ENCODE assay signal across 11 mouse cellular contexts in genomic region chr17:4265946-4266345, GRCm38 (mm10).
DNase-seq lines count a peak whose midpoint lies in the region; ATAC-seq and TF ChIP-seq lines count a peak whose summit lies in the region.
"Had no signal": no experiment of that assay in that cellular context is flagged by ENCODE, and none has a peak within 500 bp of the region (broad histone marks: within the 10 kb centered on the region; RNA-seq: fewer than 3 reads in every experiment).

No protein-coding gene starts in this region.

- H3K9me3 ChIP-seq in lung, embryonic 16.5 days (ENCODE audit: control insufficient read depth, low read length) = no peaks in the 10 kb centered on the region
- H3K9me3 ChIP-seq in lung, postnatal 0 days (ENCODE audit: low read length) = no peaks in the 10 kb centered on the region
- H3K9me3 ChIP-seq in forebrain, embryonic 16.5 days (ENCODE audit: control insufficient read depth, low read length) = no peaks in the 10 kb centered on the region
- H3K9me3 ChIP-seq in limb, embryonic 10.5 days (replicated peaks) = no peaks in the 10 kb centered on the region
- H3K9me3 ChIP-seq in stomach, embryonic 15.5 days = no peaks in the 10 kb centered on the region

- no peaks in the 10 kb centered on the region for H3K36me3 ChIP-seq in lung, embryonic 16.5 days (ENCODE audit: control insufficient read depth, insufficient read depth, low read length)
- H3K36me3 ChIP-seq in lung, postnatal 0 days (ENCODE audit: insufficient read depth, low read length) = no peaks in the 10 kb centered on the region
- no peaks in the 10 kb centered on the region for H3K36me3 ChIP-seq in forebrain, embryonic 16.5 days (ENCODE audit: control insufficient read depth, insufficient read depth)
- H3K36me3 ChIP-seq in limb, embryonic 10.5 days = no peaks in the 10 kb centered on the region
- no peaks in the 10 kb centered on the region for H3K36me3 ChIP-seq in stomach, embryonic 15.5 days

- no peak overlapping the region for H3K27ac ChIP-seq in lung, embryonic 16.5 days (ENCODE audit: low read length)
- H3K27ac ChIP-seq in lung, postnatal 0 days (ENCODE audit: low read length) = no peak overlapping the region
- no peak overlapping the region for H3K27ac ChIP-seq in forebrain, embryonic 16.5 days (ENCODE audit: low read length)
- peak overlapping the region; percentile 56 for H3K27ac ChIP-seq in limb, embryonic 10.5 days
- H3K27ac ChIP-seq in stomach, embryonic 15.5 days = no peak overlapping the region

- peaks cover 4% of the 10 kb centered on the region; the same call in 1 of the 2 replicates for H3K4me1 ChIP-seq in lung, embryonic 16.5 days (replicated peaks; ENCODE audit: control insufficient read depth, insufficient read depth, low read length)
- H3K4me1 ChIP-seq in lung, postnatal 0 days (ENCODE audit: insufficient read depth, low read depth, low read length) = no peaks in the 10 kb centered on the region
- peaks cover 10% of the 10 kb centered on the region; the same call in 1 of the 2 replicates for H3K4me1 ChIP-seq in forebrain, embryonic 16.5 days (replicated peaks; ENCODE audit: control insufficient read depth, insufficient read depth, low read length)
- H3K4me1 ChIP-seq in limb, embryonic 10.5 days = peaks cover 30% of the 10 kb centered on the region
- no peaks in the 10 kb centered on the region for H3K4me1 ChIP-seq in stomach, embryonic 15.5 days

- DNase-seq in lung, postnatal 0 days (ENCODE audit: low spot score) = no peak
- DNase-seq in limb, embryonic 10.5 days (ENCODE audit: low spot score) = peak; percentile 35
- DNase-seq in ovary, postnatal 36 days (ENCODE audit: low spot score) = no peak
- no peak for DNase-seq in c-Kit-positive CD71-positive TER-119-positive erythroid progenitor cells, embryonic 14.5 days (ENCODE audit: low spot score)
- DNase-seq in right cerebral cortex, postnatal 14 days = no peak
- DNase-seq: cerebellum, adult 11-12 months; left cerebral cortex, postnatal 4 days; thymus, postnatal 4 days had no signal

- H3K9ac ChIP-seq in lung, embryonic 16.5 days (ENCODE audit: low read length) = no peak overlapping the region
- H3K9ac ChIP-seq in lung, postnatal 0 days (replicated peaks; ENCODE audit: low read depth) = no peak overlapping the region
- H3K9ac ChIP-seq in forebrain, embryonic 16.5 days (replicated peaks; ENCODE audit: low read depth, low read length) = no peak overlapping the region
- no peak overlapping the region for H3K9ac ChIP-seq in stomach, embryonic 15.5 days

- no peak for ATAC-seq in lung, embryonic 16.5 days (ENCODE audit: low read depth)
- ATAC-seq in lung, postnatal 0 days = no peak
- ATAC-seq in forebrain, embryonic 16.5 days = peak; percentile 55; the same call in 1 of the 2 replicates
- ATAC-seq in stomach, embryonic 15.5 days (ENCODE audit: insufficient read depth, low FRiP score, low read depth) = no peak

- TF ChIP-seq CTCF in lung, postnatal 0 days (IDR thresholded peaks at IDR 0.05) = no peak

- H3K4me2 ChIP-seq in lung, embryonic 16.5 days (ENCODE audit: low read depth, low read length) = peak overlapping the region; percentile 26; the same call in 1 of the 2 replicates
- H3K4me2 ChIP-seq in lung, postnatal 0 days (replicated peaks; ENCODE audit: low read depth, low read length) = no peak overlapping the region
- no peak overlapping the region for H3K4me2 ChIP-seq in forebrain, embryonic 16.5 days (ENCODE audit: low read length)
- H3K4me2 ChIP-seq in stomach, embryonic 15.5 days = 0 out of 2 replicates have a peak overlapping the region, but pooled peaks have one; percentile 25

- H3K4me3 ChIP-seq in lung, embryonic 16.5 days (ENCODE audit: low read length) = no peak overlapping the region
- no peak overlapping the region for H3K4me3 ChIP-seq in lung, postnatal 0 days (ENCODE audit: low read depth, low read length)
- H3K4me3 ChIP-seq in forebrain, embryonic 16.5 days (replicated peaks; ENCODE audit: low read length) = no peak overlapping the region
- H3K4me3 ChIP-seq in limb, embryonic 10.5 days = peak overlapping the region; percentile 28
- H3K4me3 ChIP-seq in stomach, embryonic 15.5 days (replicated peaks) = no peak overlapping the region

- H3K27me3 ChIP-seq in lung, embryonic 16.5 days (ENCODE audit: control insufficient read depth, insufficient read depth, low read depth, low read length) = no peaks in the 10 kb centered on the region
- no peaks in the 10 kb centered on the region for H3K27me3 ChIP-seq in lung, postnatal 0 days (replicated peaks; ENCODE audit: insufficient read depth, low read length)
- no peaks in the 10 kb centered on the region for H3K27me3 ChIP-seq in forebrain, embryonic 16.5 days (replicated peaks; ENCODE audit: control insufficient read depth, insufficient read depth, low read length)
- no peaks in the 10 kb centered on the region for H3K27me3 ChIP-seq in limb, embryonic 10.5 days (ENCODE audit: low read depth, poor library complexity, severe bottlenecking)
- no peaks in the 10 kb centered on the region for H3K27me3 ChIP-seq in stomach, embryonic 15.5 days (replicated peaks)

- no peak for TF ChIP-seq EP300 in lung, postnatal 0 days (IDR thresholded peaks at IDR 0.05)

- WGBS in lung, embryonic 16.5 days = 7% methylated on average over 6 of the region's 6 CpGs
- 12% methylated on average over 6 of the region's 6 CpGs for WGBS in lung, postnatal 0 days
- 3% methylated on average over 6 of the region's 6 CpGs for WGBS in forebrain, embryonic 16.5 days
- WGBS in limb, embryonic 10.5 days = 20% methylated on average over 6 of the region's 6 CpGs
- WGBS in stomach, embryonic 15.5 days = 12% methylated on average over 6 of the region's 6 CpGs

Comparison
In these comparisons a context has a peak if more than half of its experiments do, and no peak if none do; other contexts are left out.
1. H3K4me2 ChIP-seq: peak in lung, embryonic 16.5 days (single experiment) and stomach, embryonic 15.5 days (single experiment); none in lung, postnatal 0 days (single experiment) and forebrain, embryonic 16.5 days (single experiment).